Mouse (Mus musculus) thymus, postnatal 10 days (tissue): ENCODE measurements around the gene Ctdspl.

Experiments
- DNase-seq, 2 experiments: peaks; one replicate each; pipeline ENCODE4 v3.0.0; 2021; ENCODE audit warnings: low spot score in 2 of 2

The Ctdspl gene

DNA sequence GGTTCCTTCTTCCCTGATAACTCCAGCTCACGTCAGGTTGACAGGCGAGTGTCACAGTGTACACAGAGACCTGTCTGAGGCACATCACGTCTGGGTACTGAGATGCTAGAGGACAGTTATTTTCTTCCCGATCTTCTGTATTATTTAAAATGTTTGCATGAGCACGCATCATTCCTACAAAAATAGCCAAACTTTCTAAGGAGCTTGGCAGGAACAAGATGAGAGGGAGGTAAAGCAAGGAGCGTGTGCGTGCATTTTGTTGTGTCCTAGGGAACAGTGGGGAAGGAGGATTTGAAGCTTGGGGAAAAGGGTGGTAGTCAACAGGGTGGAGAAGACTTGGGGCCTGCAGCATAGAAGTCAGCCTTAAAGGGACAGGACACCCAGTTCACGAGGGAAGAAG is 22.9 kb downstream of the Ctdspl start:
- no peak for DNase-seq

DNA sequence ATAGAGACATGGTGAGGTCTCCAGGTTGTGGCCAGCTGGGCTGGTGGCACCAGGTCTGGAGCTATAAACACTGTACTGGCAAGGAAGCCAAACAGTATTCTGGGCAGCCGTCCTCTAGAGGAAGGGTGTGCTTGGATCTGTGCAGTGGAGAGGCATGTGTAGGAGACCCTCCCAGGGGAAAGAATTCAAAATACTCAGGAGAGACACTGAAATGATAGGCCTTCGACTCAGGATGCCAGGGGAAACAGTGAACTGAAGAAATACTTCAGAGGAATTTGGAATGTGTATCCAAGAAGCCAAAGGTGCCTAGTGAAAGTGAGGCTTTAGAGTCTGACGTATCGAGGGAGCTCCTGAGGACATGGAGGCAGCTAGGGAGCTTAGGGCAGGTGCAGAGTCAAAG is 23.4 kb downstream of the Ctdspl start:
- DNase-seq: no peak

DNA sequence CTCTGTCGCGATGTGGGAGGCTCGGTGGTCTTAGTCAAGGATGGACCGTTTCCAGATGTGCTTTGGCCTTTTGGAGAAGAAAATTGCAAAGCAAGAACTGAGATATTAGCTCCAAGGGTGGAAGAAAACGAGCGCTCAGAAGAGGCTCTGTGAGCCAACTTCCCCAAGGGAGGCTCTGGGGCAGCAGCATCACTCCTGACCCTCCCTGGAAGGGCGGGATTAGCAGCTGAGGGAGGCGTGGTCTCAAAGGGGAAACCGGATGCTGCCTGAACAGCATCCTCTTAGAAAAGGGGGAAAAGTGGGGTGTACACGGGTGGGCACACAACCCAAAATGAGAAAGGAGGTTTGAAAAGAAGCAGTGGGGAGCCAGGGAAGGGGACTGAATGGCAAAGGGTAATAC is 23.8 kb downstream of the Ctdspl start:
- DNase-seq: no peak

DNA sequence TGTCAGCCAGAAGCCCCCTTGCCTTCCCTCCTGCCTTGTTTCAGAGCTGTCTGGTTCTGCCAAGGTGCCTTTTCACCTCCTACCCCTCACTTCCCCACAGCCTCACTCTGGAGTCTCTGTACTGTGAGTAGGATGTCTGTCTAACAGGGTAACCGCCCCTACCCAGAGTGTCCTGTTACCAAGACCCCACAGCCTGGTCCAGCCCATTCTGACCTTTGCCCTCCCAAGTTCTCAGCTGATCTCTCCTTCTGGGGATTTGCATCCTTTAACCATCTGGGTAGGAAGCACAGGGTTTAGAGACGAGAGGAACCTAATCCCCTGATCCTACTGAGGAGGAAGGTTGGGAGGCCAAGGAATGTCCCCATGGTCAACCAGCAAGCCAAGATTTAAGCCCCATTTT is 24.5 kb downstream of the Ctdspl start:
- no peak for DNase-seq

DNA sequence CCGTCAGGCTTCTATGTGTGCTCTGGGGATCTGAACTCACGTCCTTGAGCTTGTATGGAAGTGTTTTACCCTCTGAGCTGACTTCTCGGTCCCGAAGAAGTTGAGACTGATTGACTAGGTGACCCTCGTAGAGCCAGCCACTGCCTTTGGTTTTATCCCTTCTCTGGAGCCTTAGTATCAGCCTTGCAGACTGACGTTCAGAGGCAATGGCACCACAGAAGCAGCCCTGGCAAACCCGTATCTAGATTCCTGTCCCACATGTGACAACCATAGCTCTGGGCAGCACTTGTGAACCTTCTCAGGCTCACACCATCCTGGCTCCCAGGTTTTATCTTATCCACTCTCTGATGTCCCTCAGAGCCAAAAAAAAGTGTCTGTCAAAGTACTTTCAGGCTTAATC is 25.1 kb downstream of the Ctdspl start:
- no peak for DNase-seq

DNA sequence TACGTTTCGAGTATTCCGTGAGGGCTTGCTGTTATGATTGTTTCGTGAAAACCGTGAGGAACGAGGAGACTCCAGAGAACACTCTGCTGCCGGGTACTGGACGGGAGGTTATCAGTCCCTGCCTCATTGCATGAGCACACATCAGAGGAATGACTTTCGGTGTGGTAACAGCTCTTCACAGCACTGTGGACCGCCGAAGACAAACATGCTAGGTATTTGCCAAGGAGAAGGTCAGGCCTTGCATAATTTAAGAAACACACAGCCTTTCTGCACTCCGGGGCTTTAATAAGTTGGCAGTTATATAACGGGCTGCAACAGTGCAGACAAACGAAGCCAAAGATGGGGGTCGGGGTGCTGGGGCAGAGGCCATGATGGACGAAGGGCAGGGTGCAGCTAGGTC is 25.9 kb downstream of the Ctdspl start:
- no peak for DNase-seq

DNA sequence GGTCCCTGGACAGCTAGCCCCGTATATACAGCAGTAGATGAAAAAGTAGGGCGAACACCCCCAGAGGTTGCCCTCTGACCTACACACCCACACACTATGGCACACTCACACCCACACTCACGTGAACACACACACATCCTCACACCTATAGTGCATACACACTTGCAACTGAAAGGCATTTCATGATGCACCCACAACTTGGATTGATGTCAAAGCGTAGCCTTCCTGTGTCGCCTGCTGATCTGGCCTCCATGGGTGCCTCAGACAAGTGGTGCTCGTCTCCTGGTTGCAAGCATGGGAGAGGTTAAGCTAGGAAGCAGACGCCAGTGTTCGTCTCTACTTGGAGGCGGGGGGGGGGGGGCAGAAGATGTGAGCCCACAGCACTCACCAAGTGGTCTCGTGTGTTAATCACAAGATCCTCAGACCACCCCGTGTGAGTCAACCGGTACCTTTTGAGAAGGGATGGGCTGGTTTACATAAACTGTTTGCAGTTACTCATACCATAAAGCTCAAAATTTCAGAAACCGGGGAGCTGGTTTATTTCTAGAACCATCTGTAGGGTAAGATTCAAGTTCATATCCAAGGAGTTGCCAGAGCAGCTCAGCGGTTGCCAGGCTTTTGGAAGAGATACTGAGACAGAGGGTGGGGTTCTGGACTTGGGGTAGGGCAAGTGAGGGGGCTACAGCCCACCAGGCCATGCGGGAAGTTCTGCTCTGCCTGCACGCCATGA is 27.4 kb downstream of the Ctdspl start:
- no peak for DNase-seq

DNA sequence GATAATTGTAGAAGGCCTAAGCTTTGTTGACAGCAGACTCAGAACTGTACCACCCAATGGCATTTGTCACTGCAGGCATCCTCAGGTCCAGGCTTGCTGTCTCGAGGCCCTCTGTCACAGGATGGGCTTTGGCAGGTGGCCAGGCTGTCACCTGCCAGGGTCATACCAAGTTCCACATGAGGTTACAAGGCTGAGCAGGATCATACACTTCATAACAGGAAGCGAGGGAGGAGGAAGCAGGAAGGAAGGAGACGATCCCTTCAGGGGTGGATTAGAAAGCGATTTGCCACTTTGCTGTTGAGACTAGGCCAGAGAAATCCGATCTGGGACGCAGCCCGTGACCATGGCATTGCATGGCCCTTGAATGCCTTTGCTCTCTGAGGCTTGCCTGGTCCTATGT is 32.5 kb downstream of the Ctdspl start:
- DNase-seq: no peak

DNA sequence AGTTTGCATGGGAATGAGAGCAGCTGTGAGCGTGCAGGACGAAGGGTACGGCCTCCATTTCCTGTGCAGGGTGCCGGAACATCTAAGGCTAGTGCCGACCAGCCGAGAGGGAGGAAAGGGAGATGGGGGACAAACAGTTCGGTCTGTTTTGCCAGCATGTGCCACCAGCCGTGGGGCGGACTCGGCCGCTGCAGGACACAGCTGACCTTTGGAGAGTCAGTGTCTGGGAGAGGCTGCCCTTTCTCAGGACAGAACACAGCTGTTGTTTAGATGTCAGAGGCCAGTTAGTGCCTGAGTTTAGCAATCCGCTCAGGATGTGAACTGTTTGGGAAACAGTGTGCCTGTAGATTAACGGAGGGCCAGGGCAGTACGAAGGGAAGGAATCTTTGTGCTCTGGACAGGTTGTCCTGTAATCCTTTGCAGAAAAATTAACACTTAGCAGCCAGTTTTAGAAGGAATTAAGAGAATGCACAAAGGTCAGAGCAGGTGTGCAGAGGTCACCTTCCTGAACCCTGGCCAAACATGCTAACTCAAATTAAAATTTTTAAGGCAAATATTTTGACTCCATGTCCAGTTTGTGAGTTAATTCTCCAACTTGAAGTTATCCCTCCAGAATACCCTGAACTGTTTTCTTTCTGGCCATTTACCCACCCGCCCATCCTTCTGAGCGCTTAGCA is 34.3 kb downstream of the Ctdspl start:
- peak; percentile 7 to 10 for DNase-seq

DNA sequence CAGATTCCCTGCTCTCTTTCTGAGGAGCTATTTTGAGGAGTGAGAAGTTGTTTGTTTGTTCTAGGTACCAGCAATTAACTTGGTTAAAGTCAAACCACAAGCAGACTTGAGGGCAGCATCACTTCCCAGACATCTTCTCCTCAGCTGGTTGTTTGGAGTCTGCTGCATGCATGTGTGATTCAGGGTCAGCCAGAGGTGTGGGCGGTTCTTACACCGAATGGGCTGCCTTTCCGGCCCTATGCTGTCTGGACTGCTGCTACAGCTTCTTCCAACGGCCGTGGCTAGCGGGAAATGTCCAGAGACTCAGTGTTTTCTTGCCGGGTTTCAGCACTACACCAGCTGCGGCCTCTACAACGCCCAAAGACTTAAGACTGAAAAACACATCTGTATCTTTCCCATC is 36.9 kb downstream of the Ctdspl start:
- DNase-seq: no peak

DNA sequence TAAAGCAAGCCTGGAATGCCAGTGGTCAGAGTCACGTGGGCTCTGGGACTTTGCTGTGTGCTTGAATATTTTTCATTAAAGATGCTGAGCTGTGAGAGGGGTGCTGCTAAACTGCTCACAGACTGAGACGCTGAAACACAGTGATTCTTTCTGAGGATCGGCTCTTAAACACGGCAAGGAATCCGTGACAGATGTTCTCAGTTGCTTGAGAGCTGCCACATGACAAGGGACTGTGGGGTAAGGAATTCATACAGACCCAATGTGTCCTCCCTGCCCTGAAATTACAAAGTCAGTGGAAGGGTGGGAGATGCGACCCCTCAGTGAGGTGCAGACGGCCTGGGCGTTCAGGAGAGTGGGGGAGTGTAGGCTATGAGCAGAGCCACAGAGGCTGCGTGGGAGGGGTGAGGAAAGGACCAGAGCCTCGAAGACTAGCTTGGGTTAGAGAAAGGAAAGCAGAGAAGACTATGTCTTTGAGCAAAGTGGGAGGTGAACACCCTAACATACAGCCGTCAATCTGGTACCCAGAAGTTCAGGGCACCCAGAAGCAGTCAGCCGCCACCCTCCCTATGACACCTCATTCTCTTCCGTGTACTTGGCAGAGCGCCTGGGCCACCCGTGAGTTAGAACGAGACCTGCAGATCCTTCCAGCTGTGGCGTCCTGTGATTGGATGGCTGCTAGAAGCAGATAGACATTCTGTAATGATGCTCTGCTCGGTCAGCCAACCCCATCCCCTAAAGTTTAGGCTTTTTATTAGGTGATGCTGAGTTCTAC is 38.2 kb downstream of the Ctdspl start:
- DNase-seq: no peak

DNA sequence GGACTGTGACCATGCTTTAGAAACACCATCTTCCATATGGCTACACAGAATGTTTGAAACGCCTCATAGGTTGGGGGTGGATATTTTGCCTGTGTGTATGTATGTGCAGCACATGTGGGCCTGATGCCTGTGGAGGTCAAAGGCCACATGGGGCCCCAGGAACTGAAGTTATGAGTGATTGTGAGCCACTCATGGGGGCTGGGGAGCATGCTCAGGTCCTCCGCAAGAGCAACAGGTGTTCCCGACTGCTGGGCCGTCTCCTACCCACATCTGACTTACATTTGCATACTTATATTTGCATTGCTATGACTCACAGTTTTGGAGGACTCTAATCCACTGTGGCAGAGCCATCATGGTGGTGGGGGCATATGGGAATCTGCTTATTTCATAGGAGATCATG is 43.6 kb downstream of the Ctdspl start:
- no peak for DNase-seq

DNA sequence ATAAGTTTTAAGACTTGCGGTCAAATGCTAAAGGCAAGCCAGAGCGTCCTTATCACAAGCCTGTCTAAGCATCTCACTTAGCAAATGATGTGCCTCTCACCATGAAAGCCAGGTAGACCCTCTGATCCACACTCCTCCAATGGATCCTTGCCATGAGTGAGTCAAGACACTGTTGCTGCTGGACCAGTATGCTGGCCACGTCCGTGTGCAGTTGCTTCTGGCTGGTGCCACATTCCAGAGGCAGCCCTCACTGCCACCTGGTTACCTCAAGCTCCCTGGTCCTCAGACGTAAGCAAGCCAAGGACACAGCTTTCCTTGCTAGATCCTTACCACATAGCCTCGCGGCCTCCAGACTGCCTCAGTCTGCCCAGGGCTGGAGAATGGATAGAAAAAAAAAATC is 46.8 kb downstream of the Ctdspl start:
- no peak for DNase-seq

DNA sequence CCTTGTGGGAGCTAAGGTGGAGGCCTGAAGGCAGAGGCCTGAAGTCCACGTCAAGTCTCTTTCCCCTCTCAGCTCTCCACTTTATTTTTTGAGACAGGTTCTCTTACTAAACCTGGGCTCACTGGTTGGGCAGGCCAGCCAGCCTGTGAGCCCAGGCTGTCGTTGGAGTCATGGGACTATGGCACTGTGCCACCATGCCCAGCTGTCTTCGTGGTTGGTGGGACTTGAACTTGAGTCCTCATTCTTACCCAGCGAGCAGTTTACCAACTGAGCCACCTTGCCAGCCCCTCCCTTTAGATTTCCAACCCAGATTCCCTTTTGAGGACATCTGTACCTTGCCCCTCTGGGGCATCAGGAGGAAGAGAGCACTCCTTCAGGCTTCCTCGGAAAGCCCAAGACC is 47.3 kb downstream of the Ctdspl start:
- no peak for DNase-seq

DNA sequence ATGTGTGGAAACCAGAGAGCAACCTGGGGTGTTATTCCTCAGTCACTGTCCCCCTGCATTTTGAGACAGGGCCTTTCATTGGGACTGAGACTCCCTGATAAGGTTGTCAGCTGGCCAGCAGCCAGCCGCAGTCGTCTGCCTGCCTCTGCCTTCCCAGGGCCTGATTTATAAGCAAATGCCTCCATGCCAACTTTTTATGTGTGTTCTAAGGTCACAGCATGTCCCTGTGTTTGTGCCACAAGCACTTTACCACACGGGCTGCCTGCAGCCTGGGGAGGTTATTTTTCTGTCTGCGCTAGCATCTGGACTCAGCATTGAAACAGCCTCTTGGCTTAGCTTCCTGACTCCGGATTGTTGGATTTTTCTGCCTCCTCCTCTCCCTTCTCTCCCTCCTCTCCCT is 47.9 kb downstream of the Ctdspl start:
- no peak for DNase-seq

DNA sequence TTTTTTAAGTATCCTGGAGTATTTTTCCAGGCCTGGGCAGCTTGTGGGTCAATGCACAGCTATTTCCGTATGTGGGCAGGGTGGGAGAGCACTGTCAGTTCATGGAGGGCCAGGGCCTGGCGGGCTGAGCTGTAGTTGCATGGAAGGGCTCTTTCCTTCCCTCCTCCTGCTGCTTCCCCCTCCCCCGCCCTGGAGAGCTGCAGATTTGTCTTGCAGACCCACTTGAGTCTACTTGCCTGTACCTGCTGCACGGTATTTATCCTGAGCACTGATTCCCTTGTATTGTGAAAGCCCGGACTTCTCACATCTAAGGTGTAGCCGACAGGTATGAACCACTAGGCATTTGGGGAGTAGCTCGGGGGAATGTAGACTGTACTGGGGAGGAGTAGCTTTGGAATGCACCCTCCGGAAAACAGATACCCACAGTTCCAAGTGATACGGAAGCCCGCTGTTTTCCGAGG is 49.0 kb downstream of the Ctdspl start:
- no peak for DNase-seq

DNA sequence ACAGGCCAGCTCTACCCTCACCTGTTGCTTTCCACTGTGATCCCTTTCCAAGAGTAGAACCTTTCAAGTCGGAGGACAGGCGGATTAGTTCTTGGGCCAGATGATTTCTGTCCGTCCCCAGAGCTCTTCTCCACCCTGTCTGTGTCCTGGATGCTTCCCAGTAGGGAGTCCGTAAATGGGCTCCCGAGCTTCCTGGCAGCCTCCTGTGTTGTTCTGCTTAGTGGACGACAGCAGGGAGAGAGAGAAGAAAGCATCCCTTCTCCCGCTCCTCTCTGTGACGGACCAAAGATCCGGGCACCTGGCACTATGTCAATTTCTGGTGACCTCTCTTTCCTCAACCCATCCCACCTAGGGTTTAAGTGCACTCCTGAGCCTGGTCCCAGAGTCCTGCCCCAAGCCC is 49.5 kb downstream of the Ctdspl start:
- no peak for DNase-seq

DNA sequence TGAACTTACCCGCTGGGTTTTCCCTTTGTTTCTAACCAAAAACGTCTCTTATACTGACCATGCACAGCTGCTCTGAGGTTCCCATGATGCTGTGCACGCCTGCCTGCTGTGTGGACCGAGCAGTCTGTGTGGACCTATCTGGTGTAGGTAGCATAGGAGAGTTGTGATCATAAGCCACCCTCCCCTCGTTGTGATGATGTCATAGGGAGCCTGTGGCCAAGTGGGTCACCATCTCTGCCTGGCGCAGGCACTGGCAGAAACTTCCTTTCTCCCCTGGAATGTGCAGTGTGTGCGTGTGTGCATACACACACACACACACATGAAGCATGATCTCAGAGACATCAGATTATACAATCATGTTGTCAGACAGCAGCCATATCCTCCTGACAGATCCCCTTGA is 50.3 kb downstream of the Ctdspl start:
- no peak for DNase-seq

DNA sequence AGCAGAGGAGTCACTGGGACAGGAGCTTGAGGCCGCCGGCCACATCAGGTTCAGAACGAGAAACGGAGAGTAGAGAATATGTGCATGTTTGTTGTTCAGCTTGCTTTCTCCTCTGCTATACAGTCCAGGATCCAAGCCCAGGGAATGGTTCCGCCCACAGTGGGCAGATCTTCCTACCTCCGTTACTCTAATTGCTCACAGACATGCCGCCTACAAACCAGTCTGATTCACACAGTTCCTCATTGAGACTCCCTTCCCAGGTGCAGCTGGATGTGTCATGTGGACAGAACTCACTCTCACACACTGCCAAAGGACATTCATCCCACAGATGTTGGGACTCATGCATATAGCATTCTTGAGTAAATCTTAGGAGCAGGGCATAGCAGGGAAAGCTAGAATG is 51.2 kb downstream of the Ctdspl start:
- no peak for DNase-seq

DNA sequence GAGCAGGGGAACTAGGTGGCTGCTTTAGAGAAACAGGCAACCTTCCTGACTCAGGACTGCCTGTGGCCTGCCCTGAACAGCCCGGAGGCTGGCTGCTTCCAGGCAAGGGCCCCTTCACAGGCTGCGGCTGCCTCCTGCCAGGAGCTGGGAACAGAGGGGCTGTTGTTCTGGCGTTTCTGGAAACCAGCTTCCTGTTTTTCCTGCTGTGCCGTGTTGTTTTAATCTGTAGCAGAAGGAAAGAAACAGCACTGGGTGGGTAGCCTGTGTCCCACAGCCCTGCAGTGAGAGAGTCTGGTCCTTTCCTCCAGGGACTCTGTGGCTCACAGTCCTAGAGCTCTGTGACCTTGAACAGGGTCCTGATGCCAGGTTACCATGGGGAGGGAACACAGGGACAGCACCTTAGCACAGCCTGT is 54.2 kb downstream of the Ctdspl start:
- no peak for DNase-seq

DNA sequence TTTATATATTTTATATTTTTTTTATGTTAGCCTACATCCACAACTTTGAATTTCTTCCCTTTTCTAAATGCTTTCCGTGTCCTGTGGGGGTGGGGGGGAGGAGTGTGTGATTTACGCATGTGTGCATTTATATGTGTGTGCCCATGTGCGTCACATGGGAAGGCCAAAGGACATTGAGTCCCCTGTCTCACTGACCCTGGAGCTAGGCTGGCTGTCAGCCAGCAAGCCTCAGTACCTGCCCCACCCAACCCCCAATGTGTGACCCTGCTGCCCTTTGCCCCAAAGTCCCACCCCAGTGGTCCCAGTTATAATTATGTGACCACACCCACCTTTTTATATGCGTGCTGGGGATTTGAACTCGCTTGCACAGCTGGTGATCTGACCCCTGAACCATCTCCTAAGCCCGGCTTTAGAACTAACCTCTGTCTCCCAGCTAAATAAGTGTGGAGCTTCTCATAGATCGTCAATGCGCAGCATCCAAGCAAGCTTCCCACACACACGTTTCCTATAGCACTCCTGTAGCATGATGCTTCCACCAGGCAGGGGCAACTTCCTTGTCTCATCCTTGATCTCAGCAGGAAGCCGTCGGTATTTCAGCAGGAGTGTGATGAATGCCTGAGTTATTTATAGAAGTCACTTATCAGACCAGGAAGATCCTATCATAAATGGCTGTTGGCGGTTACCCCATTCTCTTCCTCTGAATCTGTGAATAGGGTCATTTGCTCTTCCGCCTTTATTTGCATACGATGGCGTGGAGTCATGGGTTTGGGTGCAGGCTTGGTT is 58.6 kb downstream of the Ctdspl start:
- DNase-seq: no peak

DNA sequence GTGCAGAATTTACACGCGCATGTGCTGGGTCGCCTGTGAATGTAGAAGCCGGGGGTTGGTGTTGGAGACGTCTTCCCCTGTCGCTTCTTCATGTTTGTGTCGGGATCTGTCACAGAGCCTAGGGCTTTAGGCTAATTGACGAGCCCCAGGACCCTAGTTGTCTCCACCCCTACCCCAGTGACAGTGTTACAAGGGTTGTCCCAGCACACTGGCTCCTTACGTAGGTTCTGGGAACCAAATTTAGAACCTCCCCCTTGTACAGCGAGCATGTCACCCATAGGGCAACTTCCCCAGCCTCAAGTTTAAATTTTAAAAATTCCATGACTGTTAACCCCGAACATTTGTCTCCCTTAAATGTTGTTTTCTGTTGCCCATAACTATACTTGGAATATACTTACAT is 60.0 kb downstream of the Ctdspl start:
- no peak for DNase-seq
